Mouse (Mus musculus): Measurements from ENCODE around the gene Fgfr2. TPM values are rescaled to one million over a fixed set of nuclear protein-coding genes. Genes with fewer than 3 reads are reported as not detected.

Gene Fgfr2
- total RNA-seq, 1 experiment: 37.5 TPM

DNA sequence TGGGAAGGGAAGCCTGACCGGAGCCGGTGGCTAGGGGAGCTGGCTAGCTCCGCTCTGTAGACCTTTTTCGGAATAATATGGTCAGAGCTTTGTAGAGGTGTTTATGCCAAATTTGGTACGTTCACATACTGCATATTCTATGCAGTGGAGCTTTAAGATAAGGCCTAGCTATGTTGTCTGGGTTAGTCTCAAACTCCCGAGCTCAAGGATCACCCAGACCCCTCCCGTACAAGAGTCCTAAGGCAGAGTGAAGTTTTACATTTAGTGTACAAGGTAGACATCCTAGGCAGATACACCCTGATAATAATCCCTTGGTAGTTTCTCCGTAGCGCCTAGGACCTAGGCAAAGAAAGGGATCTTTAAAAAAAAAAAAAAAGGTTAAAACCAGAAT is 1751.7 kb downstream of the Fgfr2 start:
- peak overlapping the region; percentile 92 for H3K9ac ChIP-seq (ENCODE audit: insufficient read depth, low read depth, low read length, poor library complexity, severe bottlenecking)
- no peak overlapping the region for H3K27ac ChIP-seq (ENCODE audit: insufficient read depth, low read depth, low read length, poor library complexity, severe bottlenecking)
- DNase-seq (ENCODE audit: low read depth, low spot score): no peak
- TF ChIP-seq MAFK (IDR thresholded peaks at IDR 0.05; ENCODE audit: insufficient read depth, low read depth, low read length): no peak
- no peak for TF ChIP-seq HCFC1 (IDR thresholded peaks at IDR 0.05; ENCODE audit: borderline replicate concordance, insufficient read depth, low read length)
- no peak for TF ChIP-seq CHD2 (IDR thresholded peaks at IDR 0.05; ENCODE audit: low read depth, low read length)
- no peaks in the 10 kb centered on the region for H3K4me1 ChIP-seq (ENCODE audit: control insufficient read depth in 2 of 2, insufficient read depth in 2 of 2, low read length in 2 of 2, poor library complexity in 1 of 2)
- peak overlapping the region; percentile 85 to 88 for H3K4me3 ChIP-seq (ENCODE audit: insufficient read depth in 1 of 2, low read depth in 1 of 2, low read length in 2 of 2, poor library complexity in 1 of 2, severe bottlenecking in 1 of 2)
- no peaks in the 10 kb centered on the region for H3K9me3 ChIP-seq (ENCODE audit: control insufficient read depth, insufficient read depth, low read depth, low read length)
- peaks cover 2% of the 10 kb centered on the region; the same call in 1 of the 2 replicates for H3K36me3 ChIP-seq (ENCODE audit: control insufficient read depth, insufficient read depth, low read length, poor library complexity, severe bottlenecking)
- in situ Hi-C loops (cut with MboI; ENCODE audit: low sequenced_read_pairs in 2 of 2, unreplicated experiment in 2 of 2): no loop called here

DNA sequence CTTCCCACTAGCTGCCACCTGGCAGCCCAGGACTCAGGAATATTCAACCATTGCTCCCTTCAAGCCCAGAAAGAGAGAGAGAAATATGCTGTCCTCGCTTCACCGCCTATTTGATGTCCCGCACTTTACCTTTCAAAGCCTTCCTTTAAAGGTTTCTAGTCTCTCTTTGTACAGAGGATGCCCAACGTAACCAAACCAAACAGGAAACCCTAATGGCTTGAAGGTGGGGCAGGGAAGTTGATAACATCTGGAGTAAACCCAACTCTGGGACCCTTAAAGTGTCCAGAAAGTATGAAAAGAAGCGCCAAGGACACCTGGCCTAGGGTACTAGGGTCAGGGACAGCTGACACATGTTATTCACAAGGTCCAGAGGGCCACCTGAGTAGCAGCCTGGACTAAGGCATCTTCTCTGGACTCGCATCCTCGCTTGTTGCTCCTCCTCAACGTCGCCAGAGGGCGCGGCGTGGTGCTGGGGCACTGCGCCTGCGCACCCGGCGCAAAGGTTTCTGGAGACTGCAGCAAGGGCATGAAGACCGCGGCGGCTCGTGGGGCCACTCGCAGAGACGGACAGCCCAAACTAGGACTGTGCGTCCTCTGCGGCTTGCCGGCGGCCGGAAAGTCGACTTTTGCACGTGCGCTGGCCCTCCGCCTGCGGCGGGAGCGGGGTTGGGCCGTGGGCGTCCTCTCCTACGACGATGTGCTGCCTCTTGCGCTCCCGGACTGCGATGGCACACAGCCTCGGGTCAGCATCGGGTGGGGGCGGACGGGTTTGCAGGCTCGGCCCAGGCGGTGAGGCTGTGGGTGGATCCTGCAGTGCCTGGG is 1752.3 kb downstream of the Fgfr2 start, which contains the start of gene Pstk:
Pstk (plus strand) TSS at position 494 of the 822 bp plus-strand sequence.
- DNase-seq (ENCODE audit: low read depth, low spot score): peak; percentile 80
- in situ Hi-C loops (cut with MboI; ENCODE audit: low sequenced_read_pairs in 2 of 2, unreplicated experiment in 2 of 2): no loop called here
- peak within 1 kb of the TSS; percentile 85 to 88 for H3K4me3 ChIP-seq (ENCODE audit: insufficient read depth in 1 of 2, low read depth in 1 of 2, low read length in 2 of 2, poor library complexity in 1 of 2, severe bottlenecking in 1 of 2)
- H3K9ac ChIP-seq (ENCODE audit: insufficient read depth, low read depth, low read length, poor library complexity, severe bottlenecking): peak within 1 kb of the TSS; percentile 92
- no peaks in the 10 kb centered on the region for H3K9me3 ChIP-seq (ENCODE audit: control insufficient read depth, insufficient read depth, low read depth, low read length)
- H3K27ac ChIP-seq (ENCODE audit: insufficient read depth, low read depth, low read length, poor library complexity, severe bottlenecking): no peak within 1 kb of the TSS
- TF ChIP-seq CHD2 (IDR thresholded peaks at IDR 0.05; ENCODE audit: low read depth, low read length) (no peak), ZNF384 (IDR thresholded peaks at IDR 0.05; ENCODE audit: low read depth, low read length) (no peak), HCFC1 (IDR thresholded peaks at IDR 0.05; ENCODE audit: borderline replicate concordance, insufficient read depth, low read length) (peak; percentile 68; the same call in 1 of the 2 replicates), ZC3H11A (IDR thresholded peaks at IDR 0.05; ENCODE audit: borderline replicate concordance, low read depth, low read length) (no peak), MAFK (IDR thresholded peaks at IDR 0.05; ENCODE audit: insufficient read depth, low read depth, low read length) (no peak)
- H3K4me1 ChIP-seq (ENCODE audit: control insufficient read depth in 2 of 2, insufficient read depth in 2 of 2, low read length in 2 of 2, poor library complexity in 1 of 2): no peaks in the 10 kb centered on the region
- H3K36me3 ChIP-seq (ENCODE audit: control insufficient read depth, insufficient read depth, low read length, poor library complexity, severe bottlenecking): peaks cover 2% of the 10 kb centered on the region; the same call in 1 of the 2 replicates

DNA sequence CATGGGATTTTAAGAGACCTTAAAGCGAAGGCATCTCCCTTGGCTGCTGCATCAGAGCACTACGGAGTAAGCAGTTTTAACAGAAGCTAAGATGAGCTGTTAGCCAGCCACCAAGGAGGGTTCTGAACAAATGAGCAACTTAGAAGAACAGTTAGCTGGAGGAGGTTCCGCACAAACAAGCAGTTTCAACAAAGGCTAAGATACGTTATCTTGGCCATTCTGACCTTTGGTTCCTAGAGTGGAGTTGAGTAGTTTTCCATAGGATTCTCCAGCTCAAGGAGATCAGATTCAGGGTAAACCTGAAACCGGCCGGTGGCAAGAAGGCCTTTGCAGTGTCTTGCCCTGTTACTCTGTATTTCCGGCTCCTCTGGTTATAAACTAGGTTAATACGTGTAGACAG is 1759.0 kb downstream of the Fgfr2 start:
- no peak for TF ChIP-seq ZNF384 (IDR thresholded peaks at IDR 0.05; ENCODE audit: low read depth, low read length)
- no peak for TF ChIP-seq HCFC1 (IDR thresholded peaks at IDR 0.05; ENCODE audit: borderline replicate concordance, insufficient read depth, low read length)
- no peak for TF ChIP-seq ZC3H11A (IDR thresholded peaks at IDR 0.05; ENCODE audit: borderline replicate concordance, low read depth, low read length)
- TF ChIP-seq CHD2 (IDR thresholded peaks at IDR 0.05; ENCODE audit: low read depth, low read length): no peak
- TF ChIP-seq MAFK (IDR thresholded peaks at IDR 0.05; ENCODE audit: insufficient read depth, low read depth, low read length): no peak
- in situ Hi-C loops (cut with MboI; ENCODE audit: low sequenced_read_pairs in 2 of 2, unreplicated experiment in 2 of 2): no loop called here
- peaks cover 2 to 9% of the 10 kb centered on the region in 2 experiments; a peak in 2 of 4 replicates for H3K4me1 ChIP-seq (ENCODE audit: control insufficient read depth in 2 of 2, insufficient read depth in 2 of 2, low read length in 2 of 2, poor library complexity in 1 of 2)
- DNase-seq (ENCODE audit: low read depth, low spot score): no peak
- H3K9me3 ChIP-seq (ENCODE audit: control insufficient read depth, insufficient read depth, low read depth, low read length): no peaks in the 10 kb centered on the region
- H3K4me3 ChIP-seq (ENCODE audit: insufficient read depth in 1 of 2, low read depth in 1 of 2, low read length in 2 of 2, poor library complexity in 1 of 2, severe bottlenecking in 1 of 2): no peak overlapping the region
- no peak overlapping the region for H3K9ac ChIP-seq (ENCODE audit: insufficient read depth, low read depth, low read length, poor library complexity, severe bottlenecking)
- H3K36me3 ChIP-seq (ENCODE audit: control insufficient read depth, insufficient read depth, low read length, poor library complexity, severe bottlenecking): peaks cover 2% of the 10 kb centered on the region
- no peak overlapping the region for H3K27ac ChIP-seq (ENCODE audit: insufficient read depth, low read depth, low read length, poor library complexity, severe bottlenecking)

DNA sequence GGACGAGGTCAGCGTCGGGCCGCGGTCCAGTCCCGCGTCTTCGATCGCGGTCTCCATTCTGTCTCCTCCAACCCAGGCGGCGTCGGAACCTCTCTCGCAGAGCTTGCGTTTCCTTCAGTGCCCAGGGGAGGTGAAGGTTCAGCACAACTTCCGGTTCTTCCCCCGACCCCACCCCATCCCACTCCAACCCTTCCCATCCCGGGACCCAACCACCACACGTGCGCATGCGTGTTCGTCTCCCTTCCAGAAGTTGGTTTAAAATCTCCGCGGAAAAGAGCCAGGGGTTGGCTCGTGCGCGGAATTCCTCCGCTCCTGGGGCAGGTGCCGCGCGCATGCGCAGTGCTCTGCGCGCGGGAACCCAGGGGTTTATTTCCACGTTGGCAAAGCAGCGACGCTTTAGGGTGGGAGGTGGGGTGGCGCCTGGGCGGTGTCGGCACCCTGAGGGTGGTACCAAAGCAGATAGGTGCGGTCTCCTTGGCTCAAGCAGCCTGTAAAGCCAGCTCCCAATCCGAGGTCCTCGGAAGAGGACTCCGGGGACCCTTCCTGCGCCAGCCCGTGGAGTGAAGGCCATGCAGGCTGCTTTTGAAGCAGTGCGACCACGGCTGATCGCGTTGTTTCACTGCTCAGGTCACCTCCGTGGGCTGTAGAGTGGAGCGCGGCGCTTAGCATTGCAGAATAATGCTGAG is 1760.4 kb downstream of the Fgfr2 start, which contains the start of gene 2310057M21Rik:
2310057M21Rik (minus strand) TSS at position 145 of the 686 bp plus-strand sequence.
- Histone ChIP-seq H3K9me3 (ENCODE audit: control insufficient read depth, insufficient read depth, low read depth, low read length) (no peaks in the 10 kb centered on the region), H3K9ac (ENCODE audit: insufficient read depth, low read depth, low read length, poor library complexity, severe bottlenecking) (peak within 1 kb of the TSS; percentile 96), H3K4me1 (ENCODE audit: control insufficient read depth in 2 of 2, insufficient read depth in 2 of 2, low read length in 2 of 2, poor library complexity in 1 of 2) (peaks cover 2 to 9% of the 10 kb centered on the region in 2 experiments; a peak in 2 of 4 replicates), H3K27ac (ENCODE audit: insufficient read depth, low read depth, low read length, poor library complexity, severe bottlenecking) (peak within 1 kb of the TSS; percentile 64), H3K36me3 (ENCODE audit: control insufficient read depth, insufficient read depth, low read length, poor library complexity, severe bottlenecking) (peaks cover 8% of the 10 kb centered on the region), H3K4me3 (ENCODE audit: insufficient read depth in 1 of 2, low read depth in 1 of 2, low read length in 2 of 2, poor library complexity in 1 of 2, severe bottlenecking in 1 of 2) (peak within 1 kb of the TSS; percentile 75 to 92)
- DNase-seq (ENCODE audit: low read depth, low spot score): peak; percentile 99
- in situ Hi-C loops (cut with MboI; ENCODE audit: low sequenced_read_pairs in 2 of 2, unreplicated experiment in 2 of 2): no loop called here
- peak; percentile 81 for TF ChIP-seq HCFC1 (IDR thresholded peaks at IDR 0.05; ENCODE audit: borderline replicate concordance, insufficient read depth, low read length)
- no peak for TF ChIP-seq MAFK (IDR thresholded peaks at IDR 0.05; ENCODE audit: insufficient read depth, low read depth, low read length)
- no peak for TF ChIP-seq CHD2 (IDR thresholded peaks at IDR 0.05; ENCODE audit: low read depth, low read length)
- no peak for TF ChIP-seq ZC3H11A (IDR thresholded peaks at IDR 0.05; ENCODE audit: borderline replicate concordance, low read depth, low read length)
- no peak for TF ChIP-seq ZNF384 (IDR thresholded peaks at IDR 0.05; ENCODE audit: low read depth, low read length)
